Mouse (Mus musculus) intestine, embryonic 15.5 days (tissue): Measurements from ENCODE around the gene Sema4b. TPM values are rescaled to one million over a fixed set of nuclear protein-coding genes. Genes with fewer than 3 reads are reported as not detected.

ENCODE experiments used
- ATAC-seq: fragments of 200-750 bp; cut with Nextera tagmentation; 2 replicates; pipeline ENCODE4 v1.8.0; 2017; ENCODE audit warnings: moderate TSS enrichment, moderate library complexity
- H3K27ac ChIP-seq: fragments of 300-500 bp; sonication (generic); 2 replicates; pipeline ENCODE4 v1.5.1; 2015; ENCODE audit warnings: mild to moderate bottlenecking, inconsistent platforms
- H3K27me3 ChIP-seq: fragments of 300-500 bp; sonication (generic); replicated peaks from 2 replicates; pipeline ENCODE4 v1.6.1; 2015; ENCODE audit warnings: inconsistent platforms
- H3K36me3 ChIP-seq: fragments of 300-500 bp; sonication (generic); 2 replicates; pipeline ENCODE4 v1.6.1; 2015; ENCODE audit warnings: inconsistent platforms
- H3K4me1 ChIP-seq: fragments of 300-500 bp; sonication (generic); replicated peaks from 2 replicates; pipeline ENCODE4 v1.6.1; 2015; ENCODE audit warnings: inconsistent platforms
- H3K4me2 ChIP-seq: fragments of 300-500 bp; sonication (generic); replicated peaks from 2 replicates; pipeline ENCODE4 v1.6.1; 2015; ENCODE audit warnings: mild to moderate bottlenecking, inconsistent platforms
- H3K4me3 ChIP-seq: fragments of 300-500 bp; sonication (generic); replicated peaks from 2 replicates; pipeline ENCODE4 v1.5.1; 2015; ENCODE audit warnings: inconsistent platforms
- H3K9ac ChIP-seq: fragments of 300-500 bp; sonication (generic); 2 replicates; pipeline ENCODE4 v1.6.1; 2015; ENCODE audit warnings: inconsistent platforms
- H3K9me3 ChIP-seq: fragments of 300-500 bp; sonication (generic); 2 replicates; pipeline ENCODE4 v1.6.1; 2016; ENCODE audit warnings: inconsistent platforms
- WGBS: fragments of 180-500 bp; shearing (Covaris S2); methylation state at CpG from one replicate; pipeline ENCODE4 v1.1.7; 2015; 5-methylcytosine and 5-hydroxymethylcytosine counted together
- polyA plus RNA-seq: library from polyadenylated mRNA; unstranded; fragments of >200 nt; fragmentation: Nextera tagmentation; extraction: Ambion mirVana; gene quantifications from 2 replicates; pipeline ENCODE4 v1.2.1, GENCODE M21; 2015

Sema4b gene
- polyA plus RNA-seq, 1 experiment from 2014 or later, result 16.8 TPM

DNA sequence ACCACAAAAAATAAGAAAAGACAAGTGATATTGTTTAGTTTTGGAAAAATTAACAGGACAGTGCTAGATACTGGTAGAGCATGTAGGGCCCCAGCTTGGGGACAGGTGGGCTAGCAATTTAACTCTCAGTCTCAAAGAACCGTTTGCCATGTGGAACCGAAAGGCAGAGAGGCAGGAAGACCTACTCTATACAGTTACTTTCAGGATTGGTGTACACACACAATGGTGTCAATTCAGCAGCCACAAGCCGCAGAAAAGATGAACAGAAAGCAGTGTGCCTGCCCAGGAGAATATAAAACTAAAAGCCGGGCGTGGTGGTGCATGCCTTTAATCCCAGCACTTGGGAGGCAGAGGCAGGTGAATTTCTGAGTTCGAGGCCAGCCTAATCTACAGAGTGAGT is 6.9 kb upstream of the Sema4b start:
- no peaks in the 10 kb centered on the region for H3K9me3 ChIP-seq
- H3K27me3 ChIP-seq, result no peaks in the 10 kb centered on the region
- H3K4me1 ChIP-seq, result no peaks in the 10 kb centered on the region
- no peak for ATAC-seq
- H3K4me2 ChIP-seq, result no peak overlapping the region
- H3K4me3 ChIP-seq, result no peak overlapping the region
- H3K27ac ChIP-seq, result no peak overlapping the region
- WGBS, result 85% methylated on average over 6 of the region's 6 CpGs
- H3K9ac ChIP-seq, result no peak overlapping the region
- no peaks in the 10 kb centered on the region for H3K36me3 ChIP-seq

- Histone ChIP-seq H3K9ac (no peak overlapping the region), H3K4me1 (0 out of 2 replicates have a peak, but pooled peaks cover 4% of the 10 kb centered on the region), H3K4me3 (no peak overlapping the region), H3K27me3 (no peaks in the 10 kb centered on the region), H3K9me3 (no peaks in the 10 kb centered on the region), H3K36me3 (no peaks in the 10 kb centered on the region), H3K4me2 (no peak overlapping the region), H3K27ac (no peak overlapping the region)
- WGBS, result 78% methylated on average over 3 of the region's 3 CpGs
- ATAC-seq, result no peak
Measured at GRCm38 (mm10) chr7:80180202-80180601, 6.4 kb upstream of the Sema4b start.

DNA sequence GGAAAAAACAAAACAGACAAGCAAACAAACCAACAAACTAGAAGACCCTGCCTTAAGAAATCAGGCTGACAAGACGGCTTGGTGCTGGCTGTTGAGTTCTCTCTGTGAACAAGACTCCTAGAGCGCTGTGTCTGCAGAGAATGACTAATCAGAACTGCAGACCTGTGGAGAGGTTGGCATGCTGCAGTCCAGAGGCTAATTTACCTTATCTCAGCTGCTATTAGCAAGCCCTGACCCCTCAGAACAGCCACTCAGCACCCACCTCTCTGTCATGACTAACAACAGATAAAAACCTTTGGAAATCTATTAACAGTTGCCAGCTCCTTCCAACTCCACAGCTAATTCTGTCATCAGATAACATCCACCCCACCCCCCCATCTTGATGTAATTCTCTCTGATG is 5.6 kb upstream of the Sema4b start:
- H3K4me3 ChIP-seq, result no peak overlapping the region
- H3K36me3 ChIP-seq, result no peaks in the 10 kb centered on the region
- no peaks in the 10 kb centered on the region for H3K9me3 ChIP-seq
- ATAC-seq, result peak; percentile 60; the same call in 1 of the 2 replicates
- peaks cover 6% of the 10 kb centered on the region for H3K4me1 ChIP-seq
- H3K9ac ChIP-seq, result no peak overlapping the region
- no peak overlapping the region for H3K4me2 ChIP-seq
- no peaks in the 10 kb centered on the region for H3K27me3 ChIP-seq
- H3K27ac ChIP-seq, result no peak overlapping the region
- 29% methylated on average over 2 of the region's 2 CpGs for WGBS

- H3K27ac ChIP-seq, result no peak overlapping the region
- H3K36me3 ChIP-seq, result no peaks in the 10 kb centered on the region
- no peak for ATAC-seq
- H3K27me3 ChIP-seq, result no peaks in the 10 kb centered on the region
- no peaks in the 10 kb centered on the region for H3K9me3 ChIP-seq
- no peak overlapping the region for H3K4me3 ChIP-seq
- H3K4me1 ChIP-seq, result peaks cover 12% of the 10 kb centered on the region
- no peak overlapping the region for H3K4me2 ChIP-seq
- no peak overlapping the region for H3K9ac ChIP-seq
Measured at GRCm38 (mm10) chr7:80182139-80182538, 4.5 kb upstream of the Sema4b start.

DNA sequence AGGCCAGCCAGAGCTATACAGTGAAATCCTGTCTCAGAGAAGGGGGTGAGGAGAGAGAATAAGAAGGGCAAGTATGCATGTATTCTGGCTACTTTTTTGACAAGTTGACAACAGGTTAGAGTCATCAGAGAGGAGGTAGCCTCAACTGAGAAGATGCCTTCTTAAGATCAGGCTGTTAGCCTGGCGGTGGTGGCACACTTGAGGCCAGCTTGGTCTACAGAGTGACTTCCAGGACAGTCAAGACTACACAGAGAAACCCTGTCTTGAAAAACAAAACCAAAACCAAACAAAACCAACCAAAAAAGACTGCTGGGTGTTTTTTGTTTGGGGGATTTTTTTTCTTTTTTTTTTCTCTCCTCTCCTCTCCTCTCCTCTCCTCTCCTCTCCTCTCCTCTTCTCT is 3.2 kb upstream of the Sema4b start:
- H3K4me1 ChIP-seq, result peaks cover 17% of the 10 kb centered on the region
- no peaks in the 10 kb centered on the region for H3K27me3 ChIP-seq
- no peak for ATAC-seq
- H3K27ac ChIP-seq, result no peak overlapping the region
- H3K4me3 ChIP-seq, result no peak overlapping the region
- H3K4me2 ChIP-seq, result no peak overlapping the region
- H3K9ac ChIP-seq, result no peak overlapping the region
- no peaks in the 10 kb centered on the region for H3K9me3 ChIP-seq
- H3K36me3 ChIP-seq, result no peaks in the 10 kb centered on the region
- WGBS, result 94% methylated on average over 1 of the region's 1 CpGs

DNA sequence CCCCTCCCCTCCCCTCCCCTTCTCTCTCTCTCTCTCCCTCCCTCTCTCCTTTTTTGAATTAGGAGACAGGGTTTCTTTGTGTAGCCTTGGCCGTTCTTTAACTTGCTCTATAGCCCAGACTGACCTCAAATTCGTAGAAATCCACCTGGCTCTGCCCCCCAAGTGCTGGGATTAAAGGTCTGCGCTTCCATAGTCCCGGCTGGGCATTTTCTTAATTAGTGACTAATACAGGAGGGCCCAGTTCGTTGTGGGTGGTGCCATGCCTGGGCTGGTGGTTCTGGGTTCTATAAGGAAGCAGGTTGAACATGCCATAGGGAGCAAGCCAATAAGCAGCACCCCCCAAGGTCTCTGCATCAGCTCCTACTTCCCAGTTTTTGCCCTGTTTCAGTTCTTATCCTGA is 2.7 kb upstream of the Sema4b start:
- Histone ChIP-seq H3K27ac (no peak overlapping the region), H3K4me1 (peaks cover 22% of the 10 kb centered on the region), H3K27me3 (no peaks in the 10 kb centered on the region), H3K9me3 (no peaks in the 10 kb centered on the region), H3K4me3 (no peak overlapping the region), H3K9ac (no peak overlapping the region), H3K36me3 (no peaks in the 10 kb centered on the region), H3K4me2 (no peak overlapping the region)
- WGBS, result 57% methylated on average over 4 of the region's 5 CpGs
- ATAC-seq, result no peak

DNA sequence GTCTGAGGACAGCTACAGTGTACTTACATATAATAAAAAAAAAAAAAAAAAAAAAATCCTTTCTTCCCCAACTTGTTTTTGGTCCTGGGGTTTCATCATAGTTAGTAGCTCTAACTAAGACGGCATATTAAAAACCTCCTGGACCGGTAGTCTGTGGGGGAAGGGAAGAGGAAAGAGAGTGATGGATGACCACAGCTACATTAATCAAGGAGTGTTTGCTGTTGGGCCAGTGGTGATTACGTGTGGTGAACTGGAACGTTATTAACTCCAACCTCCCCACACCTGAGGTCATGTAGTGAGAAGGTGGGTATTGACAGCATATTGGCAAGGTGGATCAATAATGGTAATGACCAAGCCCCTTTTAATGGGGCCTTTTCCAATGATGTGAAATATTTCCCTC is 2.1 kb upstream of the Sema4b start:
- Histone ChIP-seq H3K9me3 (no peaks in the 10 kb centered on the region), H3K27me3 (no peaks in the 10 kb centered on the region), H3K4me3 (no peak overlapping the region), H3K4me1 (peaks cover 27% of the 10 kb centered on the region), H3K9ac (no peak overlapping the region), H3K4me2 (no peak overlapping the region), H3K27ac (no peak overlapping the region), H3K36me3 (no peaks in the 10 kb centered on the region)
- no peak for ATAC-seq
- WGBS, result 45% methylated on average over 4 of the region's 4 CpGs

- H3K9me3 ChIP-seq, result no peaks in the 10 kb centered on the region
- H3K4me2 ChIP-seq, result no peak overlapping the region
- no peaks in the 10 kb centered on the region for H3K36me3 ChIP-seq
- H3K4me3 ChIP-seq, result no peak overlapping the region
- H3K9ac ChIP-seq, result no peak overlapping the region
- no peak overlapping the region for H3K27ac ChIP-seq
- no peak for ATAC-seq
- H3K27me3 ChIP-seq, result no peaks in the 10 kb centered on the region
- H3K4me1 ChIP-seq, result peaks cover 28% of the 10 kb centered on the region
- 46% methylated on average over 6 of the region's 6 CpGs for WGBS
Measured at GRCm38 (mm10) chr7:80184968-80185367, 1.7 kb upstream of the Sema4b start.

DNA sequence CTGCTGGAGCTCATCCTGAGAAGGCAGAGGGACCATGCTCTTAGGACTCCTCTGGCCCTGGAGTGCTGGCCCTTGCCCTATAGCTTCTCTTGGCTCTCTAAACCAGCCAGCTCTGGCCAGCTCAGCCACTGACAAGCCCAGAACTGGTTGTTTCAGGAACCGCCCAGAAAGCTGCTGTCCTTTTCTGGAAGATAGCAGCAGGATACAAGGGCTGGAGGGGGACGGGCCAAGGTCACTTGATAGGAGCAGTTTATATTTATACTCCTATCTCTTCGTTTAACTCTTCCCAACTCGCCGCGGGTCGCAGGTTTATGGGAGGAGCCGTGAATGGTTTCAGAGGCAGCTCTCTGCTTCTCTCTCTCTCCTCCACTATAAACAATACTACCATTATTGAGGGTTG is 620 bp upstream of the Sema4b start:
- 6% methylated on average over 8 of the region's 8 CpGs for WGBS
- Histone ChIP-seq H3K27me3 (no peaks in the 10 kb centered on the region), H3K9me3 (no peaks in the 10 kb centered on the region), H3K4me3 (peak overlapping the region; percentile 58), H3K4me2 (peak overlapping the region; percentile 84), H3K4me1 (peaks cover 33% of the 10 kb centered on the region), H3K9ac (peak overlapping the region; percentile 66), H3K36me3 (no peaks in the 10 kb centered on the region), H3K27ac (peak overlapping the region; percentile 89)
- ATAC-seq, result peak; percentile 48

- Histone ChIP-seq H3K27me3 (no peaks in the 10 kb centered on the region), H3K9ac (0 out of 2 replicates have a peak overlapping the region, but pooled peaks have one; percentile 66), H3K27ac (peak overlapping the region; percentile 89; the same call in 1 of the 2 replicates), H3K4me3 (peak overlapping the region; percentile 58), H3K9me3 (no peaks in the 10 kb centered on the region), H3K36me3 (no peaks in the 10 kb centered on the region), H3K4me1 (peaks cover 47% of the 10 kb centered on the region), H3K4me2 (peak overlapping the region; percentile 84)
- ATAC-seq, result no peak
- 73% methylated on average over 12 of the region's 12 CpGs for WGBS
Measured at GRCm38 (mm10) chr7:80187501-80187900, 860 bp downstream of the Sema4b start.

DNA sequence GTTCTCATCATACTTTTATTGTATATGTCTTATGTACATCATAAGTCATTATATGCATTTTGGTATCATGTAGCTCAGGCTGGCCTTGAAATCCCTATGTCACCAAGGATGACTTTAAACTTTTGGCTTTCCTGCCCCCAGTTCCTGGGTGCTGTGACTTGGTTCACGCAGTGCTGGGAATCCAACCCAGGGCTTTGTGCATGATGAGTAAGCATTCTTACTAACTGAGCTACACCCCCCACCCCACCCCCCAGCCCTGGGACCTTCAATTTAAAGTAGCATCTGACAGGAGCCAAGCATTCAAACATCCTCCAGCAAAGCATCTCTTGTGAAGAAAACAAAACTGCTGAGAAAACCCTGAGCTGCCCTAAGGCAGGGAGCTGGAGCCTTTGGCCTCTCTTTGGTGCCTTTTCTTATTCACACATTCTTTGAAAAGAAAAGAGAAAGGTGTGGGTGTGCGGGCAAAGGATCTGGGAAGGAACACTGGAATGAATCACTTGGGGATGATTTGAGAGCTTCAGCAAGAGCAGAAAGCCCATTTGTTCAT is 2.0 kb downstream of the Sema4b start:
- Histone ChIP-seq H3K27me3 (no peaks in the 10 kb centered on the region), H3K4me2 (no peak overlapping the region), H3K4me3 (no peak overlapping the region), H3K4me1 (peaks cover 52% of the 10 kb centered on the region), H3K27ac (peak overlapping the region; percentile 23; the same call in 1 of the 2 replicates), H3K9ac (no peak overlapping the region), H3K36me3 (no peaks in the 10 kb centered on the region), H3K9me3 (no peaks in the 10 kb centered on the region)
- 88% methylated on average over 2 of the region's 2 CpGs for WGBS
- no peak for ATAC-seq

GRCm38 (mm10) chr7:80189147-80189933 is 2.7 kb downstream of the Sema4b start:
- 48% methylated on average over 11 of the region's 11 CpGs for WGBS
- no peaks in the 10 kb centered on the region for H3K27me3 ChIP-seq

DNA sequence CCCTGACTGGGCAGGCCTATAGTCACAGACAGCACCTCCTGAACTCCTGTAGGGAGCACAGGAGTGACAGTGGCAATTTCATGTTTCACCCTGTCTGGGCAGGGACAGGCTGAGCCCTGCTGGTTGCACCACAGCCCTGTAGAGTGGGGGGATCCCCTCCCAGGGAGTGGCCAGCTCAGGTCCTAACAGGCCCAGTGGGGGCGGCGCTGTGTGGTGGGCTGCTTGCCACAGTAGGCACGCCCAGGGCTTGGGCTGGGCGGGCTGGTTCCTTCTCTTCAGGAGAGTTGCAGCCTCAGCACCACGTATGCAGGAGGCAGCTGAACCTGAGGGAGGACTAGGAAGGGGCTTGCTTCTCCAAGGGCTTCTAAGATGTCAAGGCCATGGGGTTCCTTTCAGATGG is 4.8 kb downstream of the Sema4b start:
- peak; percentile 24 for ATAC-seq

More at GRCm38 (mm10) chr7:80189147-80189933, 2.7 kb downstream of the Sema4b start:
- Histone ChIP-seq H3K4me1 (peaks cover 52% of the 10 kb centered on the region), H3K4me2 (no peak overlapping the region), H3K27ac (peak overlapping the region; percentile 23; the same call in 1 of the 2 replicates), H3K4me3 (no peak overlapping the region), H3K36me3 (no peaks in the 10 kb centered on the region), H3K9me3 (no peaks in the 10 kb centered on the region), H3K9ac (no peak overlapping the region)
- no peak for ATAC-seq

More for the DNA sequence above, 4.8 kb downstream of the Sema4b start:
- WGBS, result 42% methylated on average over 5 of the region's 5 CpGs
- H3K9ac ChIP-seq, result peak overlapping the region; percentile 6; the same call in 1 of the 2 replicates
- no peaks in the 10 kb centered on the region for H3K36me3 ChIP-seq
- H3K4me1 ChIP-seq, result peaks cover 42% of the 10 kb centered on the region
- H3K27me3 ChIP-seq, result no peaks in the 10 kb centered on the region
- peak overlapping the region; percentile 67 for H3K4me2 ChIP-seq
- H3K4me3 ChIP-seq, result no peak overlapping the region
- peak overlapping the region; percentile 84 for H3K27ac ChIP-seq
- no peaks in the 10 kb centered on the region for H3K9me3 ChIP-seq
